Mouse (Mus musculus): ENCODE results near the gene Hnrnpll.

DNA sequence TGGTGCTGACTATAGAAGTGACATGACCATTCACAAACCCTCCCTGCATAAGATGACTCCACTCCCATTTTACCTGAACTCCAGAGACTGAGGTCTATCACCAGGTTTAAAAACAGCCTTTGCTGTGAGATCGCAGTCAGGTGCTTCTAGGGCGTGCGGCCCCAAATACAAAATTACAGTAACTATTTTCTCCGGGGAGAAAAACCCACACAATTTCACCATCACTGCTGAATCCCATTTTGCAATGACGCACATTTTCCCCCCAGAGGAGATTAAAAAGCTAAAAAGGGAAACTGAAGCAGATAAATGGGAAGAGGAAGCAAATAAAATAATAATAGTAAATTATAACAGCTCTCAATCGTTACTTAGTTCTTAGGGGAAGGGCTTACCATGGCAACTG is 37.7 kb upstream of the Hnrnpll start:
- TF ChIP-seq POLR2A (IDR thresholded peaks at IDR 0.05; ENCODE audit: extremely low read depth, insufficient read depth, low read length) (no peak), CTCF (IDR thresholded peaks at IDR 0.05; ENCODE audit: extremely low read depth, insufficient read depth, low read length) (no peak)

Data from cortical plate, adult 2 months (tissue).